Mouse (Mus musculus) liver (tissue): ENCODE results near the gene Pla2g4a.

Experiments used
- DNase-seq: peaks from one replicate; pipeline ENCODE4 v3.0.0-alpha.2; 2020; ENCODE audit warnings: mixed read lengths

Gene Pla2g4a

GRCm38 (mm10) chr1:149960734-149961424 lies at the start of gene Pla2g4a:
TSS of gene Pla2g4a (minus strand) at chr1:149961290.
- peak; percentile 71 for DNase-seq

GRCm38 (mm10) chr1:150010629-150010979 lies 49.5 kb upstream of the Pla2g4a start:
- DNase-seq = no peak

GRCm38 (mm10) chr1:150009968-150010628 lies 49.0 kb upstream of the Pla2g4a start:
- no peak for DNase-seq

- no peak for DNase-seq
Observed at GRCm38 (mm10) chr1:150009134-150009533, 48.0 kb upstream of the Pla2g4a start.

- DNase-seq = no peak
Observed at GRCm38 (mm10) chr1:149975626-149976025, 14.5 kb upstream of the Pla2g4a start.

- no peak for DNase-seq
Observed at GRCm38 (mm10) chr1:149965826-149966225, 4.7 kb upstream of the Pla2g4a start.

- no peak for DNase-seq
Observed at GRCm38 (mm10) chr1:149961425-149962303, 574 bp upstream of the Pla2g4a start.

GRCm38 (mm10) chr1:149960251-149960650 lies 839 bp downstream of the Pla2g4a start:
- DNase-seq = no peak

GRCm38 (mm10) chr1:149959069-149959468 lies 2.0 kb downstream of the Pla2g4a start:
- no peak for DNase-seq

GRCm38 (mm10) chr1:149955482-149955881 lies 5.6 kb downstream of the Pla2g4a start:
- DNase-seq = no peak

GRCm38 (mm10) chr1:149954026-149954425 lies 7.1 kb downstream of the Pla2g4a start:
- no peak for DNase-seq

GRCm38 (mm10) chr1:149952050-149952449 lies 9.0 kb downstream of the Pla2g4a start:
- no peak for DNase-seq

GRCm38 (mm10) chr1:149950656-149951055 lies 10.4 kb downstream of the Pla2g4a start:
- DNase-seq = no peak

- no peak for DNase-seq
Observed at GRCm38 (mm10) chr1:149950254-149950653, 10.8 kb downstream of the Pla2g4a start.

- no peak for DNase-seq
Observed at GRCm38 (mm10) chr1:149949334-149949733, 11.8 kb downstream of the Pla2g4a start.

- no peak for DNase-seq
Observed at GRCm38 (mm10) chr1:149948066-149948825, 12.8 kb downstream of the Pla2g4a start.

GRCm38 (mm10) chr1:149946993-149947392 lies 14.1 kb downstream of the Pla2g4a start:
- DNase-seq = peak; percentile 6

GRCm38 (mm10) chr1:149946432-149946831 lies 14.7 kb downstream of the Pla2g4a start:
- DNase-seq = no peak

- no peak for DNase-seq
Observed at GRCm38 (mm10) chr1:149943611-149944010, 17.5 kb downstream of the Pla2g4a start.

- no peak for DNase-seq
Observed at GRCm38 (mm10) chr1:149940301-149940700, 20.8 kb downstream of the Pla2g4a start.

- DNase-seq = no peak
Observed at GRCm38 (mm10) chr1:149939261-149940032, 21.6 kb downstream of the Pla2g4a start.

GRCm38 (mm10) chr1:149937825-149938224 lies 23.3 kb downstream of the Pla2g4a start:
- DNase-seq = no peak
